Mouse (Mus musculus) T-helper 17 cell (primary cell): ENCODE data around the gene Zc3hav1l.

Source experiments
- in situ Hi-C, 2 experiments: fragments of 300-600 bp; cut with MboI, MseI; formaldehyde crosslinking; loops; 1 replicate in 1 of 2; 2 replicates in 1 of 2; pipeline ENCODE4 v1.15.1; 2025; ENCODE audit warnings: high pct_unique_total_duplicates in 2 of 2

Zc3hav1l gene

GRCm38 (mm10) chr6:38238382-38238781 is 60.7 kb downstream of the Zc3hav1l start:
- in situ Hi-C loops, result no loop called here
